Mouse (Mus musculus): ENCODE measurements around the gene Lrch1. TPM values are rescaled to one million over a fixed set of nuclear protein-coding genes. Genes with fewer than 3 reads are reported as not detected.

Lrch1 gene
- total RNA-seq, 1 experiment from 2014 or later = 15.9 TPM

DNA sequence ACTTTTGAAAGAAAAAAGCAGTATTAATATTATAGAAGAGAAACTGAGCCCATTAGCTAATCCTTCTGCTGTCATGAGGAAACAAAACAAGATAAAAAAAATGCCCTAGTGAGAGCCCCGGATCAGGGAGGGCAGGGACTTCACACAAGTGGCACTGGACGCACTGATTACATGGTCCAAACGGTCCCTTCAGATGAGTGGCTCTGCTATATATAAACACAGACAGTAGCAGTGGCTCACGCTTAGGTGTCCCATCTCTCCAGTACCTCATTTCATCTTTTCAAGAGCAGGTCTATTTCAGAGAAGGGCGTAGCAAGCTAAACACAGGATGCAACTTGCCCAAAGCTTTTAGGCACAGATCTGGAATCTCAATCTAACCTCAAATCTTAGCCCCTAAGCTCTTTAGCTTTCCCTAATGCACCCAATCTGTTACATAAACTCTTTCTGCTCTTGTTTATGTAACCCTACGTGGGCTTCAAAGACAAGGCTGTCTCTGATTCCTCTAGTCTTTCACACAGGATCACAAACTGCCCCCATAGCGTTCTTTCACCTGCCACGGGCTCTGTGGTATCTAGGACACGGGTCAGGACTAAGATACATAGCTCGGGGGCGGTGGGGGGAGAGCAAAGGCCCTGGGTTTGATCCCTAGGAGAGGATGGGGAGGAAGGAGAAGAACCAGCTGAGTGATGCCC, 163.3 kb downstream of the Lrch1 start:
- ATAC-seq (replicated peaks; ENCODE audit: low read depth, poor library complexity, severe bottlenecking) = no peak

DNA sequence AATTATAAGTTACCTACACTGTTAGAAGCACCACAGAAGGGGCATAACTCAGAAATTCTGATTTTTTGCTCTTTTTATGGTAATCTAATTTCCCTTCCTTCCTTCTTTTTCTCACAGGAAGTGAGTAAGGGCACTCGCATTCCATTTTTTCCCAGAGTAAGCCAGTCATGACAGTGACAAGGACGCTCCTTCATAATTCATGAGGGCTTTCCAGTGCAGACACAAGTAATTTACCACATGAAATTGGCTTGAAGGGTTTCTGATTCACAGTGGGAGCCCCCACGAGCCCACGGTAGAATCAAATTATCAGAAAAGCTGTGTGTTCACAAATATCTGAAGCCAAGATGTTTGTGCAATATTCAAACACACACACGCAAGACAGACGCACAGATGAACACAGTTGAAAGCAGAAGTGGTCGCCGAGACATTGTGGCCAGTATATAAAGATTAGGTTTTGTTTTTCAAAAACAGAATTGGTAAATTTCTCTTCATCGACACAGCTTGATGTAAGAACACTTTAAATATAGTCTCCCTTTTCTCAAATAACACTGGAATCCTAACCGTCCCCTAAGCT, 173.5 kb downstream of the Lrch1 start:
- peak; percentile 58; the same call in 1 of the 2 replicates for ATAC-seq (replicated peaks; ENCODE audit: low read depth, poor library complexity, severe bottlenecking)

DNA sequence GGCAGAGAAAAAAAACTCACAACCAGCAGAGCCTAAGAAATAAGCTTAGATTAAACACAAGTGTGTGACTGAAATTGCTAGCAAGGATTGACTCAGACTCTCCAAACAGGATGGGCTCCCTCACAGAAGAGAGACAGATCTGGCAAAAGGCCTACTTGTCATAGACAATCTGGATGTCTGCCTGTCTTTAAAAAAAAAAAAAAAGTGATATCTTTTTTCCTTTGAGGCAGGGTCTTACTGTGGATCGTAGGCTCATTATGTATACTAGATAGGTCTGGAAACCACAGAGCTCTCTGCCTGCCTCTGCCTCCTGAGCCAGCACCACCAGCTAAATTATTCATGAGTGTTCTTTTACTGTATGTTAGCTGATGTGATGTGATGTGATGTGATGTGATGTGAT, 179.8 kb downstream of the Lrch1 start:
- no peak for ATAC-seq (replicated peaks; ENCODE audit: low read depth, poor library complexity, severe bottlenecking)

DNA sequence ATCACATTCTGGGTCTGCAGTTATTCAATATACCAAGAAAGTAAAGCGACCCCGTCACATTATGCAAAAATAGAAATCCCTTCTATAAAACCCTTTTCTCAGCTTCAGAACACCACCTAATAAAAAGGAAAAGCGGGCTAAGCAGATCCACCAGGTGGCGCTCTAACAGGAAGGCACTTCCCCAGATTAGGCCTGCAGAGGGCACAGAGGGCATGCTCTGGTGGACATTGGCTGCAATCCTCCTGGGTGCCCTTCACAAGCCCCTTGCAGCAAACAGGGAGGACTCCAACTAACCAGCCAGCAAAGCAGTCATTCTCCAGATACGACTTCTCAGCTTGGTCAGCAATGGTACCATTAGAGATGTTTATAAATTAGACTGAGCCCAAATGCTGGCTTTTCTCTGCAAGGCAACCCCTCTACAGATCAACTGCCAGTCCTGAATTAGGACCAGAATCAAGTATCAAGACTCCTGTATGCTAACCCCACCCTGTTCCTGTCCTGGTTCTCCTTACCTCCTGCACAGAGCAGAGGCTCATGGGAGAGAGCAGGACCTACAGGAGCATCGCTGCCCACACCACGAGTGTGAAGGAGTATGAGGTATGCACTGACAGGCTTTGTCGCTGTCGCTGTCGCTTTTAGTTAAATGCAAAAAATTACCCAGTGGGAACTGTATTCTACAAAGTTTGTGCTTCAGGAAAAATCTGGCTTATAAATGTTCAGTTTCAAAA, 183.3 kb downstream of the Lrch1 start:
- peak; percentile 81 for ATAC-seq (replicated peaks; ENCODE audit: low read depth, poor library complexity, severe bottlenecking)

DNA sequence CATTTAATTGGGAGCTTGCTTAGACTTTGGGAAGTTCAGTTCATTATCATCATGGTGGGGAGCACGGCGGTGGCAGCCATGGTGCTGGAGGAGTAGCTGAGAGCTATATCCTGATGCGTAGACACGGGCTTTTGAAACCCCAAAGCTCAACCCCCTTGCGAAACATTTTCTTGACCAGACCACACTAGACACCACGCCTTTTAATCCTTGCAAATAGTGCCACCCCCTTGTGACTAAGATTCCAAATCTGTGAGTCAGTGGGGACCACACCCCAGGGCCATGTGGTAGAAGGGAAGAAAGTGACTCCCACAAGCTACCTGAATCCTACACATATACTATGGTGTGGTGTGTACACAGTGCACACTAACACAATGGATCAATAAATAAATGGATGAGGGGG, 210.8 kb downstream of the Lrch1 start:
- ATAC-seq (replicated peaks; ENCODE audit: low read depth, poor library complexity, severe bottlenecking) = no peak

DNA sequence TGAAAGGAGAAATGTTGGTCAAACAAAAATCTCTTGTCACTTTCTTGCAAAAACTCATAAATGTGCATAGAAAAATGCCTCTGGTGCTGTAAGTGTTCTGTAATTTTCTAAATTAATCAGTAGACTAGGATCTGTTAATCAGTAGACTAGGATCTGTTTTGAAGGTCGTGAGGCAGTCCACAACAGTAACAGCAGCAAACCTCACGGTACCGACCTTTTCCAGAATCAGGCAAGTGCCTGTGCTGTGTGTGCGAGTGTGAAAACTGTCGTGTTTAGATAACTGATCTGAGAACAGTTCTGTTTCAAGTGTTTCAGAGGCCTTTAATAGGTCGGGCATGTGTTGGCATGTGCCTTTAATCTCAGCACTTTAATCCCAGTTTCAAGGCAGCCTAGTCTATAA, 212.2 kb downstream of the Lrch1 start:
- no peak for ATAC-seq (replicated peaks; ENCODE audit: low read depth, poor library complexity, severe bottlenecking)

DNA sequence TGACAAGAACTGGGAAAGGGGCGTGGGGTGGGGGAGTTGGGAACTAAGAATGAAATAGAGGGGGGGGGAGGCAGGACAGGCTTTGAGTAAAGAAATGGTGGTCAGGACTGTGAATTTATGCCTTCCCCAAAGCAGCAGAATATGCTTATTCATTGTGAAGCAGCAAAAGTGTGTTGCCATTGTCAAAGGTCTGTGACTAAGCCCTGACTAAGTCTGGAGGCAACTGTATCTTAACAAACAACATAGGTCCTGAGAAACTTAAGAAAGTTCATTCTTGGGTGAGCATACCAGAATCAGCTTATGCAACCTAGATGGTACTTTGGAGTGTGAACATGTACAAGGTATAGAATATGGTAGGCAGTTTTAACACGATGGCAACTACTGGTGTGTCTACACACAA, 214.3 kb downstream of the Lrch1 start:
- no peak for ATAC-seq (replicated peaks; ENCODE audit: low read depth, poor library complexity, severe bottlenecking)

DNA sequence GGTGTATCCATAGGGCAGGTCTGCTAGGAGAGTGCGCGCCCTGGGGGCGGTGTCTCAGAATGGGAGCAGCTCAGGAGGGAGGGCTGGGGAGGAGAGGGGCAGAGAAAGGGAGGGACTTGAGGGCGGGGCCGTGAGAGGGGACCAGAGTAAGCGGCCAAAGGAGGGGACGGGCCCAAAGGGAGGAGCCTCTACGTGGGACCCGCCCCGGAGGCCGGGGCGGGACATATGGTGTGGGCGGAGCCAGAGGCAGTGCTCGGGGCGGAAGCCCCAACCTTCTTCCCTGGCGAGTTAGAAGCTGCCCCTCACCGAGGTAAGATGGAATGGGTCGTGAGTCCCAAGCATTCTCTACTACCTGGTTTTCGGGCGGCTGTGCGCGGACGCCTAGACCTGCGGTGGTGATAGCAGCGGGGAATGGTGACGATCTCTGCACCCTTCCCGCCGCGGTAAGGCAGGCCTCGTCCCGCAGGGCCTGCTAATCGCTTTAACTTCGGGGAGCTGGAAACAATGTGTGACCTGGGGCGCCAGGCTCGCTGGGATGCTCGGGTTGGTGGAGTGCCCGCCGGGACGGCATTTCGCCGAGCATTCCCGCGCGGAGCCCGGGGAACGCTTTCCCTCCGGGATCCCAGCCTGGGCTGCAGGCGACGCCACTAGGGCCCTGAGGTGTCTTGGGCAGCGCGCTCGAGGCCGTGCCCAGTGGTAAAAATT, 215.4 kb downstream of the Lrch1 start, which contains the start of gene Esd:
TSS of gene Esd (plus strand) at position 219 of the 705 bp plus-strand sequence.
- ATAC-seq (replicated peaks; ENCODE audit: low read depth, poor library complexity, severe bottlenecking) = peak; percentile 98

DNA sequence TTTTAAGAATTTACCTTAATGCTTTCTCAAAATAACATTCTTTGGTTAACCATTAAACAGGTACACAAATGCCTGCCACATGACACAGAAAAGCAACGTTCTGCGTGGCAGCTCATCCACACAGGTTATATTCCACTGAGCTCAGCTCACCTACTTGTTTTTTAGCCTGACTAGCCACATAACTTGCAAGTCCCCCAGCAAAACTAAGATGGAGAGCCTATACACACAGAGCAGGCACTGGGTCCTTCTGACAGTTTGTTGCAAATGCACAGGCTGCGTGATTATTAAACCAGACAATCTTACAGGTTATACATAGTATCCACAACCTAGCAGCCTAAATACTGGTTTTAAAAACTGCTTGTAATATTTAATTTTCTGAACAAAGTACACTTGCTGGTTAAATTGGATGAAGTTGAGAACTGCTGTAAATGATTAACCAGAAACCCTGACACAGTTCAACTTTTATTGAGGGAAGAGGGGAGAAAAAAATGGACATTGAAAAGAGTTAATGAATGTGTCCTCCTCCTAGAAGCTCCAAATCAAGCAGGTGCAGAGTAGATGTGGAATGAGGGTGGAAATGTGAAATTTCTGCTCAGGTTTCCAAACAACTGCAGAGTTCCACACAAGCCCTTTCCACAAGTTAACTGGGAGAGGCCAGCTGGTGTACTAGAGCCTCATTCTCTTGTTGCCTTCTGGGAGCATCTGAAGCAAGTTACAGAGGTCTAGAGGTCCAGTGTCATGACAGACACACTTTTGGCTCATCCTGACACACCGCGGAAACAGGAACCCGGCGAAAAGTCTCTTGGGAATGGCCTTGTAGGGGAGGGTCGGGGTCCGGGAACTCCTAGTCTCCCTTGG, 216.2 kb downstream of the Lrch1 start:
- ATAC-seq (replicated peaks; ENCODE audit: low read depth, poor library complexity, severe bottlenecking) = no peak

DNA sequence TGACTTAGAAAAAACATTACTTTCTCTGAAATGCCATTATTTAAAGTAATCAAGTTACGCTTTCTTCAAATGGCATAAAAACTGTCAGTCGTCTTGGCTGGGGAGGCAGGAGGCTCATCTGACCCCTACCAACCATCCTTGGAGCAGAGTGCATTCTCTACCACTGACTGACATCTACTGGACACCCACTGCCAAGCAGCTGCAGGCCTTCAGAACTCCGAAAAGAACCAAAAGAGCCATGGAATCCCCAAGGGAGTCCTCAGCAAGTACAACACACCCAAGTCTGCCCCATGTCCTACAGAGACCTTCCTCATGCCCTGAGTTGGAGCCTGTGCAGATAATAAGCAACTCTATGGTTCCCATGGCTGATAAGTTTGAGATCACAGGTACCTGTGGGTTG, 224.1 kb downstream of the Lrch1 start:
- ATAC-seq (replicated peaks; ENCODE audit: low read depth, poor library complexity, severe bottlenecking) = no peak

DNA sequence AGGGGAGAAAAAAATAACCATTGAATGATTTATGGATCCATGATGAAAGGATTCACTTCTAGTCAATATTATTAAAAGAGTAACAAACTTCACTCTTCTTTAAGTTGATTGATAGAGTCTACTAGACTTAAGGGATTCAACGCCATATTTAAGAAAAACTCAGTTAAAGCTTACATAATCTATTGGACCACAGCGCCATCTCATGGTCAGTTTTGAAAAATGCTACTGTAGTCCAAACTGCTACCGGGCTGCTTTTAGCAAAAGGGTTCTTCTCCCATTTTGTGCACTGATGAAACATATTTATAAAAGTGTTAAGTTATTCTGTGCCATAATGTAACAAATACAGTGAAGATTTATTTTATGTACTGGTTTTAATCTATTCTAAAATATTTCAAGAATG, 238.6 kb downstream of the Lrch1 start:
- peak; percentile 81 for ATAC-seq (replicated peaks; ENCODE audit: low read depth, poor library complexity, severe bottlenecking)

Other genes starting within 250 kb of the Lrch1 start
- gene Esd, start 215.6 kb downstream of the Lrch1 start, total RNA-seq (2017) = 186 and 208 TPM in 2 replicates
- gene Rubcnl, start 68.2 kb upstream of the Lrch1 start, total RNA-seq (2017) = 3.8 and 4.0 TPM in 2 replicates
- not detected in 2 replicates for gene Lrrc63, start 183.0 kb upstream of the Lrch1 start, total RNA-seq (2017)
- 244 and 283 TPM in 2 replicates for gene Lcp1, start 183.2 kb upstream of the Lrch1 start, total RNA-seq (2017)